Mouse (Mus musculus) CH12.LX (cell line): ENCODE data around the gene Syk.

ENCODE experiments used
- ELF1 ChIP-seq: IDR thresholded peaks from 2 replicates; pipeline ENCODE4 v1.6.1; 2014; ENCODE audit warnings: low read depth, mild to moderate bottlenecking, inconsistent platforms, low read length, improper control_type of control experiment
- HCFC1 ChIP-seq: IDR thresholded peaks from 2 replicates; pipeline ENCODE4 v1.6.1; 2012; ENCODE audit warnings: low read depth, mild to moderate bottlenecking, inconsistent platforms, low read length, improper control_type of control experiment
- POLR2A ChIP-seq: IDR thresholded peaks from 2 replicates; pipeline ENCODE4 v1.6.1; 2011; ENCODE audit warnings: low read depth, mild to moderate bottlenecking, improper control_type of control experiment, low read length
- USF2 ChIP-seq: conservative IDR thresholded peaks from 2 replicates; pipeline ENCODE4 v1.6.1; 2011; ENCODE audit warnings: low read depth, low read length, improper control_type of control experiment
- ZC3H11A ChIP-seq: IDR thresholded peaks from 2 replicates; pipeline ENCODE4 v1.6.1; 2012; ENCODE audit warnings: low read depth, mild to moderate bottlenecking, inconsistent platforms, low read length, improper control_type of control experiment

DNA sequence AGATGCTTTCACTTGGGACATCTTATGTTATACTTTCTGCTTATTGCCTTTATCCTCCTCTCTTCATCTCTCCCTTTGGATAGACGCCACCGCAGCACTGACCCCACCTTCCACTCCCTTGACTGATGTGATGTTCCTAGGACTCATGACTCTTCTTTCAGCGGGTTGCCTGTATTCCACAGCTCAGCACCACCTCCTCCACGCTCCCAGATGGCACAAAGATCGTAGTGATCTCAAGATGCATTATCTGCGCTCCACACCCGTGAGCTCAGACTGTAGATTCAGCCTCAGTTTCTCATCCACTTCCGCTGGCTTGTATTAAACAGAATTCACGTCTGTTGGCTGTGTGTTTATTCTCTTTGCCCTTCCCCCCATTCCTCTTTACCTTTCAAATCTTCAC is 28.3 kb upstream of the Syk start:
- TF ChIP-seq USF2 (no peak), HCFC1 (no peak), ELF1 (no peak), POLR2A (no peak), ZC3H11A (no peak)
